Mouse (Mus musculus) liver, adult (tissue): ENCODE measurements around the gene Gria4.

Experiments used
- GATA4 ChIP-seq: IDR thresholded peaks from 2 replicates; pipeline ENCODE4 v1.6.1; 2014; ENCODE audit warnings: mild to moderate bottlenecking, low read length; ENCODE audit not compliant: insufficient replicate concordance

The Gria4 gene

DNA sequence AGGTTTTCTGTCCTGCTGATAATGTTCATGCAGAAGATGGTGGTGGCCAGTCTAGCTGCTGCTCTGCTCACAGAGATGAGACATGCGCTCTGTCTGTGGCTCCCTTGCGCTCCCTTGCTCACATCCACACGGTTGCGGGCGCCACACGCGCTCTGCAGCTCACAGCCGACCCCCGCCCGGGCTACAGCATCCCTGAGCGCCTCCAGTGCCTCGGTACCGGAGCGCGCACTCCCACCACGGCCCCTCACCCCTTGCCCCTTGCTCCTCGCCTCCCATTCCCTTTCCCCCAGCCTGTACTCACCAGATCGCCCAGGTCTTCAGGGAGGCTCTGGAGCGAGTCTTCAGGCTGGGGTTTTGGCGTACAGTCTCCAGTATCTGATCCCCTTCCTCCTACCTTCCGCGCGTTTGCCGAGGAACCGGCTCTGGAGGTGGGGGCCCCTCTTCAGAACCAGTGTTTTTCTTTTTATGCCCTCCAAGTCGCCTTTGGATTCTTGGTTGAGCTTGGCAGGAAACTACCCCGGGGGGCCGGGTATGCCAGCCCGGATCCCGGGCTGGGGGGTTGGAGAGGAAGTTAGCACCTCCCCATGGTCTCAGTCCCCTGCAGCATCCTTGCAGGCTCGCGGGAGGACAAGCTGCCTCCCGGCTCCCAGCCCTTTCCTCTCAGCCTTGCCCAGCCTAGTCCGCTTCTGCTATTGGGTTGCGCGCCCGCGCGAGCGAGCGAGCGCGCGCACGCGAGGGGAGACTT, at the start of gene Gria4:
Gria4 (minus strand) TSS at position 691 of the 745 bp plus-strand sequence.
- no peak for TF ChIP-seq GATA4

DNA sequence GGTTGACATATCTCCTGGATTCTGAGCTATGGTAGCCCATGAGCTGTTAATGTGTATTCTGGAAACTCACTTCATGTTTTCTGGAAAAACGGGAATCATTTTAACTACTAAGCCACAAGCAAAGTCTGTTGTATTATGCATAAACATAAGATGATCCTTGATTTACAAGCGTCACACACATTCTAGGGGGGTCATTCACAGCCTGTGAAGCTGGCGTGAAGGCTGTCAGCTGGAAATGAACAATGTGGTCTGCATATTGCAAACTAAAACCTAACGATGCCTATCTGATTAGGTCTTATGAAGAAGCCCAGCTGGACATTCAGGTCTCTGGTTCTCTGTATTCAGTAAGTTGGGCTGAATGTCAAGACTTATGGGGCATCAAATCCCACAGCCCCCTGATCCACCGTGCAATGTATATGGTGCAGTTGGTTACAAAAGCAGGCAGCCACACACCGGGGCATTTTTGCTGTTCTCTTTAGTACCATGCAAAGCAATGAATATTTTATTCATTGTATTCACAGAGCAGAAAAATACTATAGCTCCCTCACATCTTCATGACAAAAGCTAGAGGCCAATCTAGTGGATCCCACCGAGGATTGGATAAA, 7.2 kb upstream of the Gria4 start:
- no peak for TF ChIP-seq GATA4

DNA sequence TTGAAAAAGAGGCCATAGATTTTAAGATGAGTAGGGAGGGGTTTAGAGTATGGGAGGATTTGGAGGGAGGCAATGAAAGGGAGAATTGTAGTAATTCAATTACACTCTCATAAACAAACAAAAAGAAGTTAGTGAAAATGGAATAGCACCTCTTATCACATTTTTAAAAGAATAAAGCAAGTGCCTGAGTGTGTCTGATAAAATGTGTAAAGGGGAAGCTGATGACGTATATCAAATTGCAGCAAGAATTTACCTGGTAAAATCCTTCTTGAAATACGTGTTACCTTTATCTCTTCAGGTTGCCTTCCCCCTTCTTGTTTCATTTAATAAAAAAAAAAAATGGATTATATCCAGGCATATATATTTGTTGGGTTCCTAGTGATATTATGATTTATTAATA, 1.4 kb upstream of the Gria4 start:
- TF ChIP-seq GATA4, result no peak

DNA sequence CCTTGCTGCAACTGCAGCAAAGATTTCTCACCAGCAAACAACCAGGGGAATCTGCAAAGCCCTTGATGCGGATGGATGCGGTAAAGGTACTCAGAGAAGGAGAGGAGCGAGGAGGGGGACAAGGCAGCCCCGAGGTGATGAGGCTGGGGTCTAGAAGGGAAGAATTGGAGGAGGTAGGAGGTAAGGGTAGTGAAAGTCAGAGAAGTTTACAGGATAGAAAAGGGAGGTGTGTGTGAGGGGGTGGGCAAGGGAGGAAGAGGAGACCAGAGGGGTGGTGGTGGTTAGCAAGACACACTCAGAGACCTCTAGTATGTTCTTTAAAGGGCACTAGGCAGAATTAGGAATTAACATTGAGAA, 233 bp upstream of the Gria4 start:
- no peak for TF ChIP-seq GATA4

DNA sequence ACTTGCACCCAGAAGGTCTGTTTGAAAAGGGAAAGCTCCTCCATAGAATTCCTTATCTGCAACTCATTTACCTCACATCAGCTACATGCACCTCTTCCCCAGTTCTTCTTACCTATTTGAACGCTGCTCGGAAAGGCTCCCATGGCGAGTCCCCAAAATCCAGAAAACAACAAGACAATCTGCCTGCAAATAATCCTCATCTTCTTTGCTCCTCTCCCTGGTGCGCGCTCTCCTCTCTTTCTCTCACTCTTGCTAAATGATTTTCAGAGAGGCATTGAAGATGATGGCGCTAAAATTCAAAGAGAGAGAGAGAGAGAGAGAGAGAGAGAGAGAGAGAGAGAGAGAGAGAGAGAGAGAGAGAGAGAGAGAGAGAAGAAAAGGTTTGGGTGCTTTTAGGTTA, 959 bp downstream of the Gria4 start:
- TF ChIP-seq GATA4, result no peak

DNA sequence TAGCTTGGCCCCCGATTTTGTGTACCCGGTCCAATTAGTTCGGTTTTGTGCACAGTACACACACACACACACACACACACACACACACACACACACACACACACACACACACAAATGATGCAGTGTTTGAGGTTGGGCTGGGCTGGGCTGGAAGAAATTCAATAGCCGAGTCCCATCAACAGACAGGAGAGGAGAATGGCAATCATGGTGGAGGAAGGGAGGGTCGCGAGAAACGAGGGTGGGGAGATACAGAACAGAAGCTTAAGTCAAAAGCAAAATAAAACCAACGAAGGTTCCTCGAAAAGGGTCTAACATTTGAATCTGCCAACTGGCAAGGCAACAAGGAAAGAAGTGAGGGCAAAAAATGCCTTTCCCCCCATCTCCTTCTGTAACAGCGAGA, 1.6 kb downstream of the Gria4 start:
- TF ChIP-seq GATA4, result no peak

DNA sequence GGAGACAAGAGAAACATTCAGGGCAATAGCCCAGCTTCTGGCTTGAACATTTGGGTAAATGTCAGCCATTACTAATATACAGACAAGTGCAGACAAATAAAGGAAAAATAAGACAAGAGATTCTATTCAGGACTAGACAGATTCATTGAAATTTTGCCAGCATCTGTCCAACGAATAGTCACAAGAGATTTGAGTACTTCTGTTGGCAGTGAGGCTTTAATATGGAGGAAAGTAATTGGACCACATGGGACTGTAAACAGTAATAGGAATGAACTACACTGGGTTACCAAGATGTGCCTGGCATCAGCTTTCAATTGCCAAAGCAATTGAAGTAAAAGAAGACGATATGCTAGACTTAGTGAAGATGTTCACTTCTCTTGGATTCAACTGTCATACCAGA, 81.9 kb downstream of the Gria4 start:
- TF ChIP-seq GATA4, result no peak

DNA sequence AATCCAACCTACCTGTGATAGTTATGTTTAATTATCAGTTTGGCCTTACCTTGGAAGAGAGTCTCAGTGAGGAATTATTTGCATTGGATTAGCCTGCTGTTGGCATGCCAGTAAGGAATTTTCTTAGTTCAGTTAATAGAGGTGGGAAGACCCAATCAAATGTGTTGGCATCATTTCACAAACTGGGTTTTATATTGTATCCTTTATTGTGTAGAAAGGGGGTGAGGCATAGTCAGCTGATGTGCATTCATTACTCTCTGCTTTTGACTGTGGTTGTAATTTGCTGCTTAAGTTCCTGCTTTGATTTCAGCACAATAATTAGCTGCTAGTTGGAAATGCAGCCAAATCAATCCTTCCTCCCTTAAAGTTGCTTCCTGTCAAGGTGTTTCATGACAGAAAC, 83.7 kb downstream of the Gria4 start:
- TF ChIP-seq GATA4, result no peak

DNA sequence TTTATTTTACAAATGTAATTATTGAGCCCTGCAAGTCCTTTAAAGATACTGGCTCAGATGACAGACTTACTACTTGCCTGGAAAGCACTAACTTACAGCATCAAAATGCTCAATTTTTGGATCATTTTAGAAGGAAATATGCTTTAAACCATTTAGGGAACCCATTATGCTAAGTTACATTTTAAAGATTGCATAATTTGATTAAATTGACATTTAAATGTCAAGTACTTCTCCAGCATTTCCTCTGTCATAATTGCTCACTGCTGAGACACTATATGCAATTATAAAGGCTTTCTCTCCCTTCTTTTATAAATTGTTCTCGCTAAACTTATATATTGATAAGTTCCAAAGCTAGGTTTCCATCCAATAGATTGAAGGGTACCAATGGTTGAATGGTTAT, 108.9 kb downstream of the Gria4 start:
- no peak for TF ChIP-seq GATA4

DNA sequence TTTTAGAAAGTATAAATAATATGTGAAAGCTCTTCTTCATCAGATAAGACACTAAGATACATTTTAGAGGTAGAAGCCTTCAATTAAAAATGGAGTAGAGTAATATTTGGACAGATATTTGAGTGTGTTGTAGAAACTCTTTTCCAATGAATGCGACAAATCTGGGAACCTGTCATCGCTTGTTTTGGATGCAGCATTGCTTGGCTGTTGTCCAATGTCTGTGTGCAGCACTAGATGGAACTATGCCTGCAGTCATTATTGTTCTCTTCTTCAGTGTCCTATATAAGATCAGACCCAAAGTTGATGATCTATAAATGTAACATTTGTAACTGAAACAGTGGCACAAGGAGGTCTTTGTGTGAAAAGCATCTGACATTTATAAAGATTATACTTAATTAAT, 115.8 kb downstream of the Gria4 start:
- TF ChIP-seq GATA4, result no peak

DNA sequence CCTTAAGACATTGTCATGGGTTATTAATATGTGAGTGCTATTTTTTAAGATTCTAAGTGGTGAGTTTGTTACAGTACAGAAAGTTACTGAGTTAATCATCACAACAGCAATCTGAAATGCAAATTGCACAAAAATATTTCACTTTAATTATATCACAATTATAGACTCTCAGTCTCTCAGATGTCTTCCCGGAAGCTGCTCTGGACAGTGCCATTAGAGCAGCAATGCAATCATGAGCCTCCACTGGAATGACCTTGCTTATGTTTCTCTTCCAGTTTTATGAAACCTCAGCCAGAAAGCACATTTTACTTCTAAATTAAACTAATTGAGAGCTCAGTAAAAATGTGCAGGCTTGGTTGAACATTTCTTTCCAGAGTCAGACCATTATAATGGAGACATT, 116.9 kb downstream of the Gria4 start:
- TF ChIP-seq GATA4, result no peak

DNA sequence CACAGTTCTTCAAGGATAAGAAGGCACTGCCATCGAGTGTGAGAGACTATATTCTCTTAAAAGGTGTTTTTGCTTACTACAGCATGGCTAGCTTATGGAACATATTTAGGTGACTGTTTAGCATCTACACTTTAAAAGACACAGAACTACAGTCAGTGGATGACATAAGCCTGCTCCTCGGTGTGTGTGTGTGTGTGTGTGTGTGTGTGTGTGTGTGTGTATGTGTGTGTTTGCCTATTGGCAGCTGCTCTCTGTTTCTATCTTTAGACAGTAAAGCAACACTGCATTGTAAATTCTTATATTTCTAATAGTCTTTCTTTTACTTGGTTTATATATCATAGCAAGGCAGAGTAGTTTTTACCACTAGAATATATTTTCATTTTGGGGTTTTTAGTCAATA, 130.3 kb downstream of the Gria4 start:
- no peak for TF ChIP-seq GATA4

DNA sequence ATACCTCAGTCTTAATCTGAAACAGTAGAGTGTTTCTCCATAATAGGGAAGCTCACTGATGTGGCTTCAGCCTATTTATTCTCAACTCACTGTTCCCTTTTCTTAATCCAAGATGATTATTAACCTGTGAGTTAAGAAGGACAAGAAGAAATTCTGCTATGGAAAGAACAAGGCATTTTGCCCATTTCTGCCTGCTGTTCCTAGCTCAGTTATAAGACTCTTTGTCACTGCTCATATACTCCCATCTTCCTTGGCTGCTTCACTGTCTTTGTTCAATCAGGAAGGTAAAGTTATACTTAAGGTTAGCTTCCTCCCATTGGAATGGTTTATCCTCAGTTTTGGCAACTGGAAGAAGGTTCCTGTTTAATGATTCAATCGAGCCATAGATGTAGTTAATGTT, 133.6 kb downstream of the Gria4 start:
- no peak for TF ChIP-seq GATA4

DNA sequence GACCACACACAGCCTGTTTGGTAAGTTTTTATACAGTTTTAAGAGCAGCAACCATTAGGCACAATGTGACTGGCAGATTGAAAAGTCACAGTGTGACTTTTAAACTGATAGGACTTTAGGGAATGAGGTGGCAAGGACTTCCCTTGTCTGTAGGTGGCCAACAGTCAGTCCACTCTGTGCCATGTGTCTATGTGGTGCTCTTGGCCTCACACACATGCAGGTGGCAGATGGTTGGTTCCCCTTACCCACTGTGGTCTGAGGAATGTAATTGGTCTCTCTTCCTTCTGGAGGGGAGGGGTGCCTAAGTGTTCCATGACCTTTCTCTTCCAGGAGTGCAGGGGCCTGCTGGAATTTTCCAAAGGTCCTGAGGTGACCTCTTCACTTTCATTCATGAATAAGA, 137.1 kb downstream of the Gria4 start:
- TF ChIP-seq GATA4, result no peak

DNA sequence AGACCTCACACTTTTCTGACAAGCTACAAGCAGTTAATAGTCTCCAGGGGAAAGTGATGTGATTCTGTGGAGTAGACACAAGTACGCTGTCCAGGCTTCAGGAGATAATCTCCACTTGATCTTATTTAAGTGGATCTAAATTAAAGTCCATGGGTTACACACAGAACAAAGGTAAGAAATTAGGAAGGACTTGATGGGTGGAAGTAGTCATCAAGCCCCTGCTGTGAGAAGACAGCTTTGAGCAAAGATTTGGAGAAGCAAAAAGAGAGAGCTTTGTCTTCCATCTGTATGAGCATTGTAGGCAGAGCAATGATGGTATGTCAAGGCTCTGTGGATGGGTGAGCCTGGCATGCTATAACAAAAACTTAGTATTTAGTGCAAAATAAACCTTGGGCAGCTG, 141.7 kb downstream of the Gria4 start:
- TF ChIP-seq GATA4, result no peak

DNA sequence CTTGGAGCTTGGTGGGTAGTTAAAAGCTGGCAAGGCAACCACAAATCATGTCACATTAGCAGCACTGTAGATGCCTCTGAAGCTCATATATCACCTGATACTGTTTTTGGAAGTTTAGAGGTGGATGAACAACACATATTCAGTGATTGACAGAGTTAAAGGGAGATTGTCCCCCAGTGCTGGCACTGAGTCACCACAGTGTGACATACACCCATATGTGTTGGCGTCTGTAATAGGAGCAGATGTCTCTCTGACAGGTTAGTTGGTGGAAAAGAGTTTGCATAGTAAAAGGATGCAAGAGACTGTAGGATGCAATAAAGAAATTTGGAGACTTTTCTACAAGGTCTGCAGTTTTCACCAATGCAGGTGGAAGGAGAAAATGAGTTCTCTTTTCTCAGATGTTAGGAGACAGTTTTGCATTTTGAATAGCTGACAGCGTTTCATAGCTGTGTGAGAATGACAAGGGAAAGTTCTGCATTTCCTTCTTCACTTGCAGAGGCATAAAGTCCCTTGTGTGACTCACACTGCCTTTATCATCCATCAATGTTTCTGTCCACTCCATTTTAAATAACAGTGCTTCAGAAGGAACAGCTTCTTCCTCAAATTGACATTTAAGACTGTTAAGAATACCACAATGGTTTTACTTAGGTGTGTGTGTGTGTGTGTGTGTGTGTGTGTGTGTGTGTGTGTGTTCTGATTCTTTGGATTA, 156.7 kb downstream of the Gria4 start:
- TF ChIP-seq GATA4, result no peak
